Mouse (Mus musculus) heart, adult 11 months (tissue): Measurements from ENCODE around the gene Gltp.

Experiments
- DNase-seq: peaks from one replicate; pipeline ENCODE4 v3.0.0; 2022

Gltp gene

GRCm38 (mm10) chr5:114690633-114691567, at the start of gene Gltp:
Gltp (minus strand) TSS chr5:114690984.
- DNase-seq: peak; percentile 99

- peak; percentile 99 for DNase-seq
These were observed 48.0 kb upstream of the Gltp start for GRCm38 (mm10) chr5:114738707-114739241.

- DNase-seq: no peak
These were observed 46.5 kb upstream of the Gltp start for GRCm38 (mm10) chr5:114737090-114737887.

- DNase-seq: no peak
These were observed 42.8 kb upstream of the Gltp start for GRCm38 (mm10) chr5:114733606-114734005.

- no peak for DNase-seq
These were observed 41.2 kb upstream of the Gltp start for GRCm38 (mm10) chr5:114731969-114732368.

- no peak for DNase-seq
These were observed 40.7 kb upstream of the Gltp start for GRCm38 (mm10) chr5:114731498-114731897.

GRCm38 (mm10) chr5:114730129-114730528, 39.3 kb upstream of the Gltp start:
- DNase-seq: peak; percentile 95

- peak; percentile 97 for DNase-seq
These were observed 37.4 kb upstream of the Gltp start for GRCm38 (mm10) chr5:114728160-114728559.

GRCm38 (mm10) chr5:114722846-114723245, 32.1 kb upstream of the Gltp start:
- no peak for DNase-seq

- no peak for DNase-seq
These were observed 31.2 kb upstream of the Gltp start for GRCm38 (mm10) chr5:114721969-114722368.

- DNase-seq: no peak
These were observed 30.0 kb upstream of the Gltp start for GRCm38 (mm10) chr5:114720784-114721183.

- DNase-seq: no peak
These were observed 29.1 kb upstream of the Gltp start for GRCm38 (mm10) chr5:114719928-114720270.

GRCm38 (mm10) chr5:114719003-114719927, 28.5 kb upstream of the Gltp start:
- DNase-seq: no peak

- no peak for DNase-seq
These were observed 27.7 kb upstream of the Gltp start for GRCm38 (mm10) chr5:114718483-114718882.

GRCm38 (mm10) chr5:114717937-114718336, 27.2 kb upstream of the Gltp start:
- DNase-seq: no peak

GRCm38 (mm10) chr5:114717292-114717691, 26.5 kb upstream of the Gltp start:
- DNase-seq: no peak

GRCm38 (mm10) chr5:114714551-114714950, 23.8 kb upstream of the Gltp start:
- no peak for DNase-seq

- DNase-seq: no peak
These were observed 18.6 kb upstream of the Gltp start for GRCm38 (mm10) chr5:114709357-114709756.

GRCm38 (mm10) chr5:114708491-114708890, 17.7 kb upstream of the Gltp start:
- DNase-seq: no peak

- DNase-seq: peak; percentile 99
These were observed 16.7 kb upstream of the Gltp start, which contains the start of gene Tchp for GRCm38 (mm10) chr5:114707265-114708068. Tchp (plus strand) TSS chr5:114707760.
